11 mouse cellular contexts compared by ENCODE assay signal in genomic region chr4:63089484-63089883, GRCm38 (mm10).
DNase-seq lines count a peak whose midpoint lies in the region; TF ChIP-seq lines count a peak whose summit lies in the region.
"Had no signal": no experiment of that assay in that cellular context is flagged by ENCODE, and none has a peak within 500 bp of the region (broad histone marks: within the 10 kb centered on the region; RNA-seq: fewer than 3 reads in every experiment).

No protein-coding gene starts in this region.

- TF ChIP-seq CTCF in lung, adult 2 months (IDR thresholded peaks at IDR 0.05; ENCODE audit: insufficient read depth, low read length), result no peak
- TF ChIP-seq CTCF in left cerebral cortex, adult 2 months (IDR thresholded peaks at IDR 0.05), result no peak

- intact Hi-C loops in left cerebral cortex, adult 2 months (cut with DNase I), result no loop called here

- H3K27ac ChIP-seq in left cerebral cortex, adult 2 months, result no peak overlapping the region
- H3K27ac ChIP-seq: heart, embryonic 13.5 days; neural tube, embryonic 12.5 days had no signal

- H3K4me1 ChIP-seq in lung, adult 2 months (ENCODE audit: control insufficient read depth, insufficient read depth, low read length), result no peaks in the 10 kb centered on the region

- no peak for TF ChIP-seq POLR2A in lung, adult 2 months (IDR thresholded peaks at IDR 0.05; ENCODE audit: borderline replicate concordance, extremely low read depth, low read depth, low read length)

- DNase-seq in embryo, embryonic 10 days (ENCODE audit: low spot score), result peak; percentile 40
- DNase-seq in embryo, embryonic 9.5 days (ENCODE audit: extremely low spot score), result no peak
- DNase-seq in lung, postnatal 10 days, result peak; percentile 49
- DNase-seq in lung, adult 2 months, result no peak
- peak; percentile 31 for DNase-seq in embryo, embryonic 11 days
- peak; percentile 3 for DNase-seq in thymus, postnatal 0 days (ENCODE audit: low spot score)
- no peak for DNase-seq in testis, postnatal 14 days (ENCODE audit: low spot score)
- no peak for DNase-seq in left cerebral cortex, adult 2 months (ENCODE audit: extremely low spot score in 1 of 2, low spot score in 2 of 2)
- DNase-seq: cerebellum, adult 9-10 months had no signal

- WGBS in lung, adult 2 months, result 79% methylated on average over 1 of the region's 1 CpGs

- H3K4me3 ChIP-seq in lung, adult 2 months (replicated peaks; ENCODE audit: extremely low read depth, low read depth, low read length), result no peak overlapping the region
- no peak overlapping the region for H3K4me3 ChIP-seq in left cerebral cortex, adult 2 months
- H3K4me3 ChIP-seq: heart, embryonic 13.5 days; neural tube, embryonic 12.5 days had no signal

Comparison
In these comparisons a context has a peak if more than half of its experiments do, and no peak if none do; other contexts are left out.
1. DNase-seq: peak in embryo, embryonic 10 days (single experiment), lung, postnatal 10 days (single experiment), embryo, embryonic 11 days (single experiment) and thymus, postnatal 0 days (single experiment); none in embryo, embryonic 9.5 days (single experiment), lung, adult 2 months (single experiment), testis, postnatal 14 days (single experiment) and left cerebral cortex, adult 2 months (0 of 2).